Mouse (Mus musculus) thymus, postnatal 0 days (tissue): ENCODE measurements around the gene Lrrc38. TPM values are rescaled to one million over a fixed set of nuclear protein-coding genes. Genes with fewer than 3 reads are reported as not detected.
"Not testable (repeated sequence)": the region's sequence is repeated elsewhere in the genome, so short reads cannot be mapped to it uniquely, and the experiment has no call there.

ENCODE experiments used
- DNase-seq: peaks from one replicate; pipeline ENCODE4 v3.0.0-alpha.2; 2015; ENCODE audit warnings: low spot score
- polyA plus RNA-seq: library from polyadenylated mRNA; unstranded; fragments of >200 nt; fragmentation: Nextera tagmentation; extraction: Ambion mirVana; gene quantifications from 2 replicates; pipeline ENCODE4 v1.2.1, GENCODE M21; 2015

The Lrrc38 gene
- not detected in 2 replicates for polyA plus RNA-seq

DNA sequence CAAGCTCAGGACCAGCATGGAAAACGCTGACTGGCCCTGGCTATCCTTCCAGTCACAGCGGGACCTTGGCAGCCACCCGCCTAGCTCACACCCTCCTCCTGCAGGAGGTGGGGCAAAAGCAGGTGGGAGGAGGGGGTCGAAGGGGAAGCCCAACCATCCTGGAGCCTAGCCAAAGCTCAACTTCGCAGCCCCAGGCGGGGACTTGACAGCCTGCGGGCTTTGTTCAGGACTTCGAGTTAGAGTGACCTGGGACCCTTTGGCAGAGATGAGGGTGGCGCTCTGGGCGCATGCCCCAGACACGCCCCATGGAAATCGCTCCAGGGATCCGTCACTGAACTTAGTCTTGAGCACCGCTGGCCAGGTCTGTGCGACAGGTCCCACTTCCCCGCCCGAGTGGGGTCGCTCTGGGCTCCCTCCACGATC, at the start of gene Lrrc38:
Lrrc38 (plus strand) TSS at position 274 of the 423 bp plus-strand sequence.
- no peak for DNase-seq

DNA sequence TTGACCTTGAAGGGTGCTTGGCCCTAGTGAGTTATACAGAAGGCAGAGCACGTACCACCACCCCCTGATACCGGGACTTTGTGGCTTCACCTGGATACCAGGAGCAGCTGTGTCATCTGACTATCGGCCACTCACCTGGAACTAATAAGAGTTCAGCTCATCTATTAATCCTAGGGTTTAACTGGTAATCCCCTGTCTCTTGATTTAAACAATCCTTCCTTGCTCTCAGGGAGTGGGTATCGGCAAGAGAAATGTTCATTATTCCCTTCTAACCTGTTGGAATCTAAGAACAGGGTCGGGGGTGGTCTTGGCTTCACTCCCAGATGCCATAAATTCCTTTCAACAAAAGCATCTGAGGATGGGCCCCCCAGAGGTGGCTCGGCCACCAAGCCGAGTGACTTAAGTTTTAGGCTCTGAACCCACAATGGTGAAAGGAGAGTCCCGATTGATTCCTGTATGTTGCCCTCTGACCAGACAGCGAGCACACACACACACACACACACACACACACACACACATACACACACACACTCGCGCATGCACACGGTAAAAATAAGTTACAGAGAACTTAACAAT, 49.4 kb upstream of the Lrrc38 start:
- no peak for DNase-seq

DNA sequence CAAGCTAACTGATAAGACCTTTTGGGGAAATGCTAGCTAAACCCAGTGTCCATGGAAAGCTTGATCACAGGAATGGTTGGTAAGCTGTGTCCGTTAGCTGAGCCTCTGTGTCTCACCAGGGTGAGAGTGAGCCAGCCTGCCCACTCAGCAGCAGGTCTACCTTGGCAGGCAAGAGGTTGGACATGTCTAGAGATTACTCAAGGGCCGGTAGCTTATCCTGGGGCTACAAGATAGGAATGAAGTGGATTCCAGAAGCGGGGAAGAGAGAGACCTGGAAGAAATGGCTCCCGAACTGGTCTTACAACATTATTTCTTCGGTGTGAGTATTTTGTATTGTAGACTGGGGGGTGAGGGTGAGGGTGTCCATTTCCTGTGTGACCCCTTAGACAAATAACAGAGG, 48.5 kb upstream of the Lrrc38 start:
- no peak for DNase-seq

DNA sequence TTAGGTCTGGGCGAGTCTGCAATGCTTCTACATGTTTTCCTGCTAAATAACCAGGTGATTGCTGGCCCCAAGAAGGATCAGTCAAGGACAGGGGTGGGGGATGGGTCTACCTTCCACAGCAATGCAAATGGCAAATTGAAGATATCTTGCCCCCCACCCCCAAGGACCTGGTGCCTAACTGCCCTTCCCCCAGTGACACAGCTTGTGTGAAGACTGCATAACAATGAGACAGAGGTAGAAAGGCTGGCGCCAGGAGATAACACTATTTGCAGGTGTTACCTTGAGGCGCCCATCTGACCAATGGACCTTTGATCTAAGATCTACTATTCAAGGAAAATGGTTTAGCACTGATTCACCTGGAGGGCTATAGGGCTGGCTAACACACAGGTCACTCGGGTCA, 47.7 kb upstream of the Lrrc38 start:
- no peak for DNase-seq

DNA sequence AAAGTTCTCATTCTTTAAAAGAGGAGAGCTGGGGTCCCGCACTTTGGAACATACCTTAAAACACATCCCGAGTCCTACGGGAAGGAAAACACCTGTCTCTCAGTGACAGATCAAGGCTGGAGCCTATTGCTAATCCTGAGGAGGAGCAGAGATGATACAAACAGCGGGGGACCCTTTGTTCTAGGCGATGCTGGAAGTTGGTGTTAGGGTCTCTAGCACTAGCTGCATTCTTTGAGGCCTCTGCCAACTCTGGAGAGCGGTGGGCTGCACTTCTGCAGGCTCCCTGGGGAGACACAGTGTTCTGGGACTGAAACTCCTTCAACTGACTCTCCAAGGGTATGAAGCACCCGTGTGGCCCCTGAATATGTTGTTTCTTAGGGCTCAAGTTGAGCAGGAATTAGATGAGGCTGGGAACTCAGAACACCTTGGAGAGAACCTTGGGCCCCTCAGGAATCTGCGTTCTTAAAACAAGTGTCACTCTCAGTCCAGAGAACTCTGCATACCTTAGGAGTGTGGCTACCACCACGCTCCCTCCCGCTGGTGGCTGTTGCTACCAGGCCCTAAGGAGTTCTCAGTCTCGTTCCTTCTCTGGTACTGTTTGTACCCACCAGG, 47.2 kb upstream of the Lrrc38 start:
- DNase-seq, result no peak

DNA sequence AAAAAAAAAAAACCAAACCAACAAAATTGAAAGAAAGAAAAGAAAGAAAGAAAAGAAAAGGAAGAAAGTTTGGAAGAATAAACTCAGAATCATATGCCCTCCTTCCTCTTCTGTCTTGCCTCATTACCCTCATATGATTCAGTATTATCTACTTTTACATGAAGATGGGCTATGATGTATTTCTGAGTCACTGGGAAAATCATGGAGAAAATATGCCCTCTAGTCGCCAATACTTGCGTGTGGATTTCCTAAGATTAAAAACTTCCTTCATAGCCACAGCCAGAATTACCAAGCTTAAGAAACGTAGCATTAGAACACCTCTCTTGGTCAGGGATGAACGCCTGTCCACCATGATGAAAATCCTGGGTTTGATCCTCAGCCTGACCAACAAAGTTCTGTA, 44.5 kb upstream of the Lrrc38 start:
- DNase-seq, result no peak

DNA sequence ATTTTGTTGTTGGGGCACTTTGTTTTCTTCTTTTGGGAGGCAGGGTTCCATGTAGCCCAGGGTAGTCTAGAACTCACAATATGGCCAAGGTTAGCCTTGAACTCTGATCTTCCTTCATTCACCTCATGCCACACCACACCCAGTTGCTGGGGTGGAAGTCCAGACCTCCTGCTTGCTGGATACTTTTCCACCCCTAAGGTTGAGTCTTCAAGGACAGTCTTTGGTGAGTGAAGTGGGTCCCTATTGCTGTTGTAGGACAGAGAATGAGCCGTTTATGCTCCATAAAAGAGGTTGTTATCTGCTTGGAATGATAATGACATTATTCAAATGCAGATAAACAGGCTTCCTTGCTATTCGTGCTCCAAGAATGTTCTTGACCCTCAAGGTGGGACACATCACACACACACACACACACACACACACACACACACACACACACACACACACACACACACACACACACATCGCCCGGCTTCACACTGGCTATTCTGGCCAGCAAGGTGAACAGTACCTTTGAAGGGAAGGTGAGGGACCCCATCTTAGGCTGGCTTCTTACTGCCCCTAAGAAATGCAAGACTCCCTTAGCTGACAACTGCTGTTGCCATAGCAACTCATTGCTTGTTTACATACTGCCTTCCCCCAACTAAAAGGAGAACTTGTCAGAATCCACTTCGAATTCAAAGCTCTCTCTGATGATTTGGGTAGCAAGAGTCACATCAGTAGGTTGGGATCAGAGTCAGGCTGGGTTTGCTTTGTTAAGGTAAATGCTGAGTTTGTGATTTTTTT, 43.4 kb upstream of the Lrrc38 start:
- DNase-seq, result no peak

DNA sequence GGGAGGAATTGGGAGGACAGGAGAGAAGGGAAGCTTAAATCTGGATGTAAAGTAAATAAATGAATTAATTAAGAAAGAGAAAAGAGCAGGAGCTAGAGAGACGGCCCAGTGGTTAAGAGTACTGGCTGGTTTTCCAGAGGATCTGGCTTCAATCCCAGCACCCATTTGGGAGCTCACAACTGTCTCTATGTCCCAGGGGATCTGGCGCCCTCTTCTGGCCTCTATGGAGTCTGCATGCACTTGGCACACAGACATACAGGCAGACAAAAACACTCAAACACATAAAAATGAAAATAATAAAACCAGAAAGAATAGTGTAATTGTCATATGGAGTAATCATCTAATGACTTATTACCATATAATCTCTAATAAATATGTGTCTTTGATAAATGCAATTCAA, 38.2 kb upstream of the Lrrc38 start:
- DNase-seq, result peak; percentile 17

DNA sequence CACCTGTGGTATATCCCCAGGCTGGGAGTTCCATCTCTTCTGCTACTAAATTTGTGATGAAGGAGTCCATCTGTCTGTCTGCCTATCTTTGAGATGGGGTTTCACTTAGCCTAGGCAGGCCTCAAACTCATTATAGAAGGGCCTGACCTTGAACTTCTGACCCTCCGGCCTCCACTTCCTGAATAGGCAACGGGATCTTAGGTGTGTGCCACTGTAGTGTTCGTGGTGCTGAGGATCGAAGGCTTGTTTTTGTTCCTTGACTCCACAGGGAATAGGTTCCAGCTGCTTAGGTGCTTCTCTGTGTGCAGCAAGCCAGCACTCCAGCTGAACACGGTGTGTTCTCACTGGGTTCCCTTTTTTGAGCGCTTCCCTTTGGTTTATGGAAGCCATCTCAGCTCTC, 36.3 kb upstream of the Lrrc38 start:
- no peak for DNase-seq

DNA sequence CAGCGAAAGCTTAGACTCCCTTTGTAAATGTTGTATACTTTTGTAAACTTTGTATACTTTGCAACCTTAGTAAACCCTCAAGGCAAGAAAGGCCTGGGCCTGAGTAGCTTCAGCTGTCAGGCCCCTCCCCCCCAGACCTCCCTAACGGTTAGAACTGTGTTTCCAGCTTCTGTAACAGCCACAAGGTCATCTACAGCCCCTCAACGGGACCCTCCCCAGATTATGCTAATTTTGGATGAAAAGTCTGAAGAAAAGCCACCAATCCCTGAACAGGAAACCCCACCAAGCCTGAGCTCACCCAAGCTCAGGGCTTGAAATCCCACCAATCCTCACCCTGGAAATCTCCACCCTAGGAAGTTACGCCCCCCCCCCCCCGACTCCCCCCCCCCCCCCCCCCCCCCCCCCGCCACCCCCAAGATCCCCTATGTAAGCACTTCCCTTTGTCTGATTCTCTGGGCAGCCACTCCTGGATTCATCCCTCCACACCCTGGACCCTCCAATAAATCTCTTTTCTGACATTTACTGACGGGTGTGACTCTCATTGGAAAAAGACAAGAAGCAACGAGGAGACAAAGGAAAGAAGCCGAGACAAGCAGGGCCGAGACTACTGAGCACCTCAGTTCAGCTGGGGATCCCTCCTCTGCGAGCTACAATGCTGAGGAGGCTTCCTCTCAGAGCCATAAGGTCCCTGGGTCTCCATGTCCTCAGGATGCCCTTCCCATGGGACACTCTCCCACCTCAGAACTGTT, 25.2 kb upstream of the Lrrc38 start:
- DNase-seq, result no peak

DNA sequence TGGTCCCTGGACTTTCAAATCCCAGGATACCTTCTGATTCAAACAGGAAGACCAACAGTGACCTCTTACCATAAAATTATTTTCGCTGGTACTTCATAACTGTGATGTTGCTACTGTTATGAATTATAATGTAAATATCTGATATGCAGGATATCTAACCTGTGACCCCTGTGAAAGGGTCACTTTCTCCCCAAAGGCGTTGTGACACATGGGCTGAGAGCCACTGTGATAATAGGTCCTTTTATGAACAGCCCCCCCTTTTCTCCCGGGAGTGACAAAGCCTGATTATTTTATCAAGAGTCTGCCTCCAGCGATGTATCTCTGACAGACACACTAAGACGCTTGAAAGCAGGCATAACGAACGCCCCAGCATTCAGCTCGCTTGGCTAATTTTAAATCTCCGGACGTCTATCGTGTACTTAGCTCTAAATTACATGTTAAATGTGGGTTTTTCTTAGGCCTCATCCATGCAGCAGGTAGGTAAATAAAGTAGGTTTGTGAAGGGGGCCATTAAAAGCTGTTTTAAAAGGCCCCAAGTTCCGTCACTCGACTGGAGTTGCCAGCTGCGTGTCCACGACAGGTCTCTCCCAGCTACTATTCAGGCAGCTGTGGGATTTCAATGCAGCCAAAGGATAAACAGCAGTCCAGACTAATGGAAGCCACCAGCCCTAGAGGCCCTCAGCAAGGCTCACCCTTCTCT, 24.5 kb upstream of the Lrrc38 start:
- no peak for DNase-seq

DNA sequence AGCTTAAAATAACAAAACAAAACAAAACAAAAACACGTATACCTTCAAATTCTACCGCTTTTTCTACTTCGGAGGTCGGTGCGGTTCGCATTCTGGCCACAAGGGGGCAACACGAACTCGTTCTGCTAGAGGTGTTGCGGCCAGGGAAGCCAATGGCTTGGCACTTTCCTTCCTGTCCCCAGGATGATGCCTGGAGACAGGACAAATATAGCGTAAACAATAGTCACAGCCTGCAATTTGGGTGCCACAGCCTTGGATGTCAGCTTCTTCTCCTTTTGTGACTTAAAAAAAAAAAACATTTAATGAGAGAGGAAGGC, 24.0 kb upstream of the Lrrc38 start:
- DNase-seq, result peak; percentile 59

DNA sequence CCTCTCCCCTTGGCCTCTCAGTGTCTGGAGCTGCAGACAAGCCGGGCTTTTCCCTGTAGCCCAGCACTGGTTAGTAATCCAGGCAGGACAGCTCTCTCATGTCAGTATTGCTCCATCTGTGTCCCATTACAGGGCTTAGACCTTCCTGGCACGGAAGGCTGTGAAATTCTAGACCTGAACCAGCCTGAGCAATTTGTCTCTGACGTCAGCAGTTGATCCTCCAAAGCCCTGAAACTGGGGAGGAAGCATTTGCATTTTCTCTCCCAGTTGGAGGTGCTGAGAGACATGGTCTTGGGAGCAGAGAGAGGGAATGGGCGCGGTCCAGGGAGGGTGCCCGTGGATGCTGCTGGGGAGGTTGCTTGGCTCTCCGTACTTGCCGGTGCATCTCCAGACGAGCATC, 19.0 kb upstream of the Lrrc38 start:
- no peak for DNase-seq

DNA sequence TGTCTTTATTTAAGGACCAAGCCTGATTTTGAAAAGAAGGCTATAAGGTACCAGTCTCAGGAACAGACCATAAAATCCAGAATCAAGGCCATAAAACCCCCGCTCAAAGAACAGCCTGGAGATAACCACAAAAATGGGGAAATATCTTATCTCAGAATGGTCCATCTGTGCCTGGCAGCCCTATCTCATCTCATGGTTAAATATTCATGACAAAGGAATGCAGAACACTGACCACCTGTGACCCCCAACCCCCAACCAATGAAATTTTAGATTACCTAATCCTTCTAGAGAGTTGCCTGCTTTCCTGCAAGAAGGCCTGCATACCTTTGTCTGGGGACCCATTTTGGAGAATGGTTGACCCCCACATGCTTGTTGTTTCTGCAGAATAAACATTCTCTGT, 17.8 kb upstream of the Lrrc38 start:
- no peak for DNase-seq

DNA sequence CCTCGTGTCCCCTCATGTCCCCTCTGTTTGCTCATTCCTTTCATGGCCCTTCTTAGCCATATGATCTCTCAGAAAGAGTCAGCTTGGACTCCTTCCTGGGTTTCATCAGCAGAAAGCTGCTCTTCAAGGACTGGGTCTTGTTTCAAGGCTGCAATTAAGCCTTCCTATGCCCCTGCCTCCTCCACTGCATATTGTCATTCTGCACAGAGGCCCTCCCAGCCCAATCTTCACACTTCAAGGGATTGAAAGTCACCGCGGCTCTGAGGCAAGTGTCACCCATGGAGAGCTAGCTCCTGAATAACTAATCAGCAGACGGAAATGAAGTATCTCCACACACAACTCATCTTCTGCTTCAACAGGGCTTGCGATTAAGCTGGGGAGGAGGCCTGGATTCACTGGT, 15.4 kb upstream of the Lrrc38 start:
- no peak for DNase-seq

DNA sequence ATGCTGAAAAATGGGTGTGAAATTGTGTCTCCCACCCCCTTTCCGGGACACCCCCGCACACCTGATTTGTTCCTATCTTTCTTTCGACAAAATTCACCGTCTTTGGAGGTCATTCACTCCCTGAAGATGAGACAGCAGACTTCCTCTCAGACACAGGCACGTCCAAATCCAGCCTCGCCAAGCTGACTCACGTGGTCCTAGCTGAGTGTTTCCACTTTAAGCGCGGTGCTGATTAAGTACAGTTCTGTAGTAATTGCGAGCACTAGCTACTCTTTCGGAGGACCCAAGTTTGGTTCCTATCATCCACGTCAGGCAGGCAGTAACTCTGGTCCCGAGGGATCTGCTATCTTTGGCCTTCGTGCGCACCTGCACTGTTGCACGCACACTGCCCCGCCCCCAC, 14.6 kb upstream of the Lrrc38 start:
- no peak for DNase-seq

DNA sequence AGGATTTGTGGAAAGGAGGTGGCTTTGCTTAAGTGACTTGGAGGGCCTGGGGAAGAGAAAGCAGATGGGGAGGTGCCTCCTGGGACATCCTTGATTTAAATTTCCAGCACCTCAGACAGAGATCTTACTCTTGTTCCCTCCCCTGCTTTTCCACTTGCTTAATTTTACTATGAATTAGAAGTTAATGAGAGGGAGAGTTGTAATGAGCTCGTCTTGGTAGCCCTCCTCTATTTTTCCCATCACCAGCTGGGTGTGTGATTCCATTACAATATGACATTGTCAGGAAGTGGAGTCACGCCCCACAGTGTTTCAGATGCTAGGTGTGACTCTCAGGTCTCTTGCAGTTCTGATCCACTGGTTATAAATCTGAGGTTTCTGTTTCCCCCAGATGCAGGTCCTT, 13.5 kb upstream of the Lrrc38 start:
- no peak for DNase-seq

DNA sequence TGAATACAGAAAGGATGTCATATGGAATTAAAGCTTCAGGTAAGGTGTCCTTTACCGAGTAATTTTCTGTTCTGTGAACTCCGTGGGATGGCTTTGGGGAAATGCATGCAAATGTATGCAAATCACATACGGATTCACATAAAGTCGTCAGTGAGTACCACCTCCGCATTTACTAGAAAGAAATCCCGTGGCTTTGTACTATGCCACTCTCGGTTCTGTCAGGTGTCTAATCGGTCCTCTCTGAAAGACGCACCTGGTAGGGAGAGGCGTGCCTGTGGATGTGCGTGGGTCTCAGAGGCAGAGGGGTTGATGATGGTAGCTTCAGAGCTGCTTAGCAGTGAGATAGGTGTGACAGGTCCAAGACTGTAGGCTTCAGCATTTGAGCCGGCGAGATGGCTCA, 9.7 kb upstream of the Lrrc38 start:
- no peak for DNase-seq

DNA sequence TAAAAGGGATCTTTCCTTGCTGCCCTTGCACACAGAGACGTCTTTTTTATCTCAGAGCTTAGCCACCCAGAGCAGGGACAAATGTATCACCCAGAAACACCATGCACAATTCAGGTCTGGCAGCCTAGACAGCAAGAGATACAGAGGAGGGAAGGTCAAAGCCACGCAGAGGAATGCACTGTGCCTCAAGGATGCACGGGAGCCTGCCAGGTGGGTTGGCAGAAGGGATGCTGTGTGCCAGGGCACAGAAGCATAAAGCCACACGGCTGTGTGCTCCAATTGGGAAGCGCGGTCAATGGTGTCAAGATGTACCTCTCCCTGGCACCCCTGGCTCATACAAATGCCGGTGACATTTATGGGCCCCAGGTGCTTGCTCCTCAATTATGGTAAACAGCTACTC, 8.1 kb upstream of the Lrrc38 start:
- DNase-seq, result no peak

DNA sequence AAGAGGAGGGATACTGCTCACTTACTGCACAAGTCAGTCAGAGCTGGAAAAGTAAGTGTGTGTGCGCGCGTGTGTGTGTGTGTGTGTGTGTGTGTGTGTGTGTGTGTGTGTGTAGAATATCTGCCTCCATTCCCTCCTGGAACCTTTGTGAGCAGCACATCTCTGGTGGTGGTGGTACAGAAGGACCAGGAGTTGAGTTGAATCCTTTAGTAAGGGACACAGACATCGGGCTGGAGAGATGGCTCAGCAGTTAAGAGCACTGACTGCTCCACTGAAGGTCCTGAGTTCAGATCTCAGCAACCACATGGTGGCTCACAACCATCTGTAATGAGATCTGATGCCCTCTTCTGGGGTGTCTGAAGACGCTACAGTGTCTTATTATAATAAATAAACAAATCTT, 4.1 kb upstream of the Lrrc38 start:
- DNase-seq, result not testable (repeated sequence)

DNA sequence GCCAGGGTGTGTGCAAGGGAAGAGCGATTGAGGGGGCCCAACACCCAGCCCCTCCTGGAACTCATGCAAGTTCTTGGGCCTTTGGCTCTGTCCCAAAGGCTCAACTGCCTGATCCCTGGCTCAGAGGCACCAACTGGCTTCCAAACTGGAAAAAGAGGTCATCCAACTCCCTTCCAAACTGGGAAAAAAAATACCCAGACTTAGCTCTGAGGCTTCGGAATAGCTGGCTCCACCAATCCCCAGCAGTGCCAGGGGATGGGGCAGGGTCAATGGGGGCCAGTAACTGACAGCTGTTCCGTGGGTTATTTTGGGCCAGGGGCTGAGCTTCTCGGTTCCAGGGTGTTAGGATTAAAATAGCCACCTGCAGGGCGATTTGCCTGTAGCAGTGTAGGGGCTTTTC, 879 bp upstream of the Lrrc38 start:
- DNase-seq, result no peak
